Mouse (Mus musculus) kidney, embryonic 15.5 days (tissue): Measurements from ENCODE around the gene Stox2. TPM values are rescaled to one million over a fixed set of nuclear protein-coding genes. Genes with fewer than 3 reads are reported as not detected.

Source experiments
- ATAC-seq: fragments of 200-750 bp; cut with Nextera tagmentation; replicated peaks from 2 replicates; pipeline ENCODE4 v1.8.0; 2017; ENCODE audit warnings: moderate TSS enrichment; ENCODE audit not compliant: low FRiP score
- H3K27ac ChIP-seq: fragments of 300-500 bp; sonication (generic); 2 replicates; pipeline ENCODE4 v1.5.1; 2015; ENCODE audit warnings: mild to moderate bottlenecking, inconsistent platforms
- H3K27me3 ChIP-seq: fragments of 300-500 bp; sonication (generic); 2 replicates; pipeline ENCODE4 v1.6.1; 2015; ENCODE audit warnings: inconsistent platforms
- H3K36me3 ChIP-seq: fragments of 300-500 bp; sonication (generic); 2 replicates; pipeline ENCODE4 v1.6.1; 2015; ENCODE audit warnings: inconsistent platforms
- H3K4me1 ChIP-seq: fragments of 300-500 bp; sonication (generic); 2 replicates; pipeline ENCODE4 v1.6.1; 2015; ENCODE audit warnings: inconsistent platforms
- H3K4me2 ChIP-seq: fragments of 300-500 bp; sonication (generic); 2 replicates; pipeline ENCODE4 v1.6.1; 2015; ENCODE audit warnings: moderate library complexity, mild to moderate bottlenecking, inconsistent platforms
- H3K4me3 ChIP-seq: fragments of 300-500 bp; sonication (generic); replicated peaks from 2 replicates; pipeline ENCODE4 v1.5.1; 2015; ENCODE audit warnings: mild to moderate bottlenecking, inconsistent platforms
- H3K9ac ChIP-seq: fragments of 300-500 bp; sonication (generic); 2 replicates; pipeline ENCODE4 v1.6.1; 2015; ENCODE audit warnings: mild to moderate bottlenecking, inconsistent platforms
- H3K9me3 ChIP-seq: fragments of 300-500 bp; sonication (generic); replicated peaks from 2 replicates; pipeline ENCODE4 v1.6.1; 2016; ENCODE audit warnings: inconsistent platforms
- WGBS: fragments of 180-500 bp; shearing (Covaris S2); methylation state at CpG from one replicate; pipeline ENCODE4 v1.1.7; 2015; ENCODE audit warnings: mixed read lengths; 5-methylcytosine and 5-hydroxymethylcytosine counted together
- polyA plus RNA-seq: library from polyadenylated mRNA; unstranded; fragments of >200 nt; fragmentation: Nextera tagmentation; extraction: Ambion mirVana; gene quantifications from 2 replicates; pipeline ENCODE4 v1.2.1, GENCODE M21; 2015

Stox2 gene
- polyA plus RNA-seq, 1 experiment from 2014 or later, result 12.3 TPM

- Histone ChIP-seq H3K4me1 (peaks cover 8% of the 10 kb centered on the region), H3K4me3 (no peak overlapping the region), H3K9ac (no peak overlapping the region), H3K27me3 (no peaks in the 10 kb centered on the region), H3K27ac (no peak overlapping the region), H3K9me3 (no peaks in the 10 kb centered on the region), H3K36me3 (no peaks in the 10 kb centered on the region), H3K4me2 (no peak overlapping the region)
- 32% methylated on average over 8 of the region's 8 CpGs for WGBS
- no peak for ATAC-seq
Observed at GRCm38 (mm10) chr8:47218021-47218420, 228.1 kb downstream of the Stox2 start.

- H3K36me3 ChIP-seq, result no peaks in the 10 kb centered on the region
- no peaks in the 10 kb centered on the region for H3K27me3 ChIP-seq
- no peak overlapping the region for H3K27ac ChIP-seq
- no peak overlapping the region for H3K4me2 ChIP-seq
- H3K9ac ChIP-seq, result no peak overlapping the region
- no peaks in the 10 kb centered on the region for H3K9me3 ChIP-seq
- WGBS, result 39% methylated on average over 9 of the region's 9 CpGs
- ATAC-seq, result peak; percentile 79
- peaks cover 11% of the 10 kb centered on the region for H3K4me1 ChIP-seq
- H3K4me3 ChIP-seq, result no peak overlapping the region
Observed at GRCm38 (mm10) chr8:47212124-47212523, 234.0 kb downstream of the Stox2 start.

- Histone ChIP-seq H3K27me3 (no peaks in the 10 kb centered on the region), H3K4me2 (no peak overlapping the region), H3K27ac (no peak overlapping the region), H3K9ac (no peak overlapping the region), H3K36me3 (no peaks in the 10 kb centered on the region), H3K4me3 (no peak overlapping the region), H3K4me1 (peaks cover 20% of the 10 kb centered on the region), H3K9me3 (no peaks in the 10 kb centered on the region)
- whole genome bisulfite sequencing, result 52% methylated on average over 9 of the region's 9 CpGs
- no peak for ATAC-seq
Observed at GRCm38 (mm10) chr8:47211226-47211625, 234.9 kb downstream of the Stox2 start.

- no peaks in the 10 kb centered on the region for H3K27me3 ChIP-seq
- no peaks in the 10 kb centered on the region for H3K9me3 ChIP-seq
- H3K36me3 ChIP-seq, result no peaks in the 10 kb centered on the region
- H3K27ac ChIP-seq, result no peak overlapping the region
- no peak overlapping the region for H3K4me3 ChIP-seq
- 83% methylated on average over 4 of the region's 4 CpGs for WGBS
- H3K4me2 ChIP-seq, result no peak overlapping the region
- peaks cover 20% of the 10 kb centered on the region for H3K4me1 ChIP-seq
- no peak overlapping the region for H3K9ac ChIP-seq
- ATAC-seq, result no peak
Observed at GRCm38 (mm10) chr8:47208246-47208645, 237.9 kb downstream of the Stox2 start.

- Histone ChIP-seq H3K4me1 (peaks cover 11% of the 10 kb centered on the region), H3K36me3 (no peaks in the 10 kb centered on the region), H3K27me3 (no peaks in the 10 kb centered on the region), H3K9me3 (no peaks in the 10 kb centered on the region), H3K9ac (no peak overlapping the region), H3K4me2 (no peak overlapping the region), H3K4me3 (no peak overlapping the region), H3K27ac (no peak overlapping the region)
- WGBS, result 44% methylated on average over 8 of the region's 8 CpGs
- no peak for ATAC-seq
Observed at GRCm38 (mm10) chr8:47206640-47207237, 239.4 kb downstream of the Stox2 start.

- Histone ChIP-seq H3K9ac (no peak overlapping the region), H3K27ac (no peak overlapping the region), H3K27me3 (no peaks in the 10 kb centered on the region), H3K9me3 (no peaks in the 10 kb centered on the region), H3K36me3 (peaks cover 9% of the 10 kb centered on the region), H3K4me3 (no peak overlapping the region), H3K4me2 (no peak overlapping the region), H3K4me1 (peaks cover 11% of the 10 kb centered on the region)
- 83% methylated on average over 5 of the region's 5 CpGs for WGBS
- ATAC-seq, result no peak
Observed at GRCm38 (mm10) chr8:47205472-47205871, 240.7 kb downstream of the Stox2 start.

GRCm38 (mm10) chr8:47196391-47196790 is 249.8 kb downstream of the Stox2 start:
- Histone ChIP-seq H3K4me1 (no peaks in the 10 kb centered on the region), H3K27ac (no peak overlapping the region), H3K4me2 (no peak overlapping the region), H3K9me3 (no peaks in the 10 kb centered on the region), H3K9ac (no peak overlapping the region), H3K36me3 (peaks cover 39% of the 10 kb centered on the region), H3K27me3 (no peaks in the 10 kb centered on the region), H3K4me3 (no peak overlapping the region)
- ATAC-seq, result no peak
- 85% methylated on average over 1 of the region's 1 CpGs for WGBS

GRCm38 (mm10) chr8:47193321-47193996 is 252.7 kb downstream of the Stox2 start:
- ATAC-seq, result no peak

GRCm38 (mm10) chr8:47191444-47192365 is 254.5 kb downstream of the Stox2 start:
- H3K27me3 ChIP-seq, result no peaks in the 10 kb centered on the region
- H3K4me2 ChIP-seq, result no peak overlapping the region
- H3K9me3 ChIP-seq, result no peaks in the 10 kb centered on the region
- no peak overlapping the region for H3K27ac ChIP-seq
- H3K4me3 ChIP-seq, result no peak overlapping the region
- H3K4me1 ChIP-seq, result no peaks in the 10 kb centered on the region
- no peak overlapping the region for H3K9ac ChIP-seq
- WGBS, result 92% methylated on average over 18 of the region's 18 CpGs
- peaks cover 63% of the 10 kb centered on the region for H3K36me3 ChIP-seq
- ATAC-seq, result no peak

More at GRCm38 (mm10) chr8:47193321-47193996, 252.7 kb downstream of the Stox2 start:
- peaks cover 51% of the 10 kb centered on the region for H3K36me3 ChIP-seq
- no peak overlapping the region for H3K9ac ChIP-seq
- H3K9me3 ChIP-seq, result no peaks in the 10 kb centered on the region
- H3K4me2 ChIP-seq, result no peak overlapping the region
- no peaks in the 10 kb centered on the region for H3K27me3 ChIP-seq
- no peak overlapping the region for H3K27ac ChIP-seq
- H3K4me1 ChIP-seq, result no peaks in the 10 kb centered on the region
- WGBS, result 92% methylated on average over 29 of the region's 29 CpGs
- H3K4me3 ChIP-seq, result no peak overlapping the region

GRCm38 (mm10) chr8:47185396-47185795 is 260.8 kb downstream of the Stox2 start:
- WGBS, result 37% methylated on average over 6 of the region's 6 CpGs
- peak overlapping the region; percentile 49; the same call in 1 of the 2 replicates for H3K27ac ChIP-seq
- H3K9me3 ChIP-seq, result no peaks in the 10 kb centered on the region
- no peak overlapping the region; the same call in 1 of the 2 replicates for H3K4me2 ChIP-seq
- ATAC-seq, result 0 out of 2 replicates have a peak, but pooled peaks have one; percentile 36
- no peaks in the 10 kb centered on the region for H3K27me3 ChIP-seq
- H3K4me1 ChIP-seq, result 0 out of 2 replicates have a peak, but pooled peaks cover 3% of the 10 kb centered on the region
- no peak overlapping the region for H3K9ac ChIP-seq
- H3K4me3 ChIP-seq, result no peak overlapping the region
- peaks cover 48% of the 10 kb centered on the region for H3K36me3 ChIP-seq

GRCm38 (mm10) chr8:47182771-47183558 is 263.2 kb downstream of the Stox2 start:
- WGBS, result 81% methylated on average over 6 of the region's 6 CpGs
- no peak overlapping the region for H3K4me3 ChIP-seq
- H3K36me3 ChIP-seq, result peaks cover 32% of the 10 kb centered on the region
- H3K9me3 ChIP-seq, result no peaks in the 10 kb centered on the region
- no peak overlapping the region for H3K9ac ChIP-seq
- H3K27me3 ChIP-seq, result no peaks in the 10 kb centered on the region
- no peak for ATAC-seq
- no peak overlapping the region for H3K27ac ChIP-seq
- H3K4me1 ChIP-seq, result 0 out of 2 replicates have a peak, but pooled peaks cover 3% of the 10 kb centered on the region
- no peak overlapping the region for H3K4me2 ChIP-seq
